Mouse (Mus musculus) Patski (cell line): ENCODE measurements at regions not wholly inside any gene's neighbourhood (a gene's known extent, or its start where the extent isn't known, plus 50 kb on each side); places are given as distances from the start of the nearest gene placed in this dataset.

Source experiments
- ATAC-seq: fragments of 100-300 bp; one replicate; pipeline ENCODE4 v1.8.0; 2021
- CTCF ChIA-PET: fragments of 350-600 bp; sonication (Branson Sonifier 250); formaldehyde crosslinking; loops from one replicate; lab custom pipeline; 2022; ENCODE audit warnings: inconsistent platforms; lab: Charles Lee
- POLR2A ChIA-PET: fragments of 350-600 bp; sonication (Branson Sonifier 250); formaldehyde crosslinking; loops from one replicate; lab custom pipeline; 2022; ENCODE audit warnings: antibody characterized with exemption, inconsistent platforms; lab: Charles Lee
- DNase-seq: peaks from one replicate; pipeline ENCODE4 v3.0.0-alpha.2; 2011; ENCODE audit warnings: low read depth, low spot score
- H3K27me3 ChIP-seq: fragments of 371-371 bp; one replicate; pipeline ENCODE4 v1.5.1; 2021
- CTCF ChIP-seq: fragments of 100-300 bp; IDR thresholded peaks from one replicate; pipeline ENCODE4 v1.5.1; 2021
- in situ Hi-C: fragments of 300-500 bp; cut with MboI; formaldehyde crosslinking; loops from 3 replicates; pipeline ENCODE4 v1.11.1; 2018; ENCODE audit warnings: low pct_unique_long_range_greater_than_20kb, mixed read lengths

GRCm38 (mm10) chr5:51775502-51776145 lies 208.1 kb upstream of the Ppargc1a start:
- in situ Hi-C loops: no loop called here
- CTCF ChIA-PET: interaction anchor here (1.5 kb wide), 1 partner anchor 9 kb away, joined by 3 read pairs; no protein-coding TSS in a partner anchor
- no peak for DNase-seq
- POLR2A ChIA-PET: interaction anchor here (0.5 kb wide), 1 partner anchor 720 kb away, joined by 3 read pairs; no protein-coding TSS in a partner anchor
- TF ChIP-seq CTCF: no peak
- no peak for ATAC-seq
- no peaks in the 10 kb centered on the region for H3K27me3 ChIP-seq

- no peak for DNase-seq
- no peak for TF ChIP-seq CTCF
- ChIA-PET CTCF (interaction anchor here (3.4 kb wide), 1 partner anchor 10 kb away, joined by 18 read pairs; no protein-coding TSS in a partner anchor), POLR2A (no interaction called here)
- ATAC-seq: no peak
- in situ Hi-C loops: no loop called here
- no peaks in the 10 kb centered on the region for H3K27me3 ChIP-seq
Observed at GRCm38 (mm10) chr5:51771655-51772054, 204.1 kb upstream of the Ppargc1a start.

GRCm38 (mm10) chr5:51766111-51766510 lies 198.6 kb upstream of the Ppargc1a start:
- H3K27me3 ChIP-seq: no peaks in the 10 kb centered on the region
- ATAC-seq (peak; percentile 79), DNase-seq (peak; percentile 13)
- ChIA-PET CTCF (interaction anchor here (1.1 to 1.5 kb wide), 4 partner anchors 10 to 27 kb away, joined by 3 to 4 read pairs (median 4); no protein-coding TSS in a partner anchor), POLR2A (no interaction called here)
- in situ Hi-C loops: no loop called here
- no peak for TF ChIP-seq CTCF

GRCm38 (mm10) chr5:51764416-51764815 lies 196.9 kb upstream of the Ppargc1a start:
- CTCF ChIA-PET: interaction anchor here (0.8 to 2.3 kb wide), 5 partner anchors 8 to 246 kb away, joined by 3 to 8 read pairs (median 3); no protein-coding TSS in a partner anchor

GRCm38 (mm10) chr5:51763599-51763998 lies 196.1 kb upstream of the Ppargc1a start:
- CTCF ChIA-PET: interaction anchor here (0.8 to 3.5 kb wide), 4 partner anchors 9 to 245 kb away, joined by 3 to 18 read pairs (median 6); no protein-coding TSS in a partner anchor
- in situ Hi-C loops: no loop called here
- DNase-seq: no peak
- no peak for TF ChIP-seq CTCF
- no peaks in the 10 kb centered on the region for H3K27me3 ChIP-seq
- POLR2A ChIA-PET: interaction anchor here (0.8 kb wide), 1 partner anchor 44 kb away, joined by 3 read pairs; no protein-coding TSS in a partner anchor
- ATAC-seq: no peak

More at GRCm38 (mm10) chr5:51764416-51764815, 196.9 kb upstream of the Ppargc1a start:
- ATAC-seq: no peak
- no peak for TF ChIP-seq CTCF
- in situ Hi-C loops: no loop called here
- H3K27me3 ChIP-seq: no peaks in the 10 kb centered on the region
- DNase-seq: no peak
- POLR2A ChIA-PET: interaction anchor here (0.8 kb wide), 1 partner anchor 45 kb away, joined by 3 read pairs; no protein-coding TSS in a partner anchor

GRCm38 (mm10) chr5:51762352-51762751 lies 194.8 kb upstream of the Ppargc1a start:
- in situ Hi-C loops: no loop called here
- no peaks in the 10 kb centered on the region for H3K27me3 ChIP-seq
- ATAC-seq (no peak), DNase-seq (no peak)
- no peak for TF ChIP-seq CTCF
- ChIA-PET POLR2A (no interaction called here), CTCF (interaction anchor here (1.3 to 3.5 kb wide), 4 partner anchors 8 to 19 kb away, joined by 3 to 18 read pairs (median 4); no protein-coding TSS in a partner anchor)

- no peaks in the 10 kb centered on the region for H3K27me3 ChIP-seq
- ATAC-seq (no peak), DNase-seq (no peak)
- CTCF ChIA-PET: interaction anchor here (1.3 kb wide), 1 partner anchor 35 kb away, joined by 3 read pairs; no protein-coding TSS in a partner anchor
- TF ChIP-seq CTCF: no peak
- in situ Hi-C loops: no loop called here
- POLR2A ChIA-PET: no interaction called here
Observed at GRCm38 (mm10) chr5:51758289-51758688, 190.8 kb upstream of the Ppargc1a start.

- H3K27me3 ChIP-seq: no peaks in the 10 kb centered on the region
- ChIA-PET CTCF (no interaction called here), POLR2A (no interaction called here)
- no peak for ATAC-seq
- in situ Hi-C loops: no loop called here
- DNase-seq: no peak
- TF ChIP-seq CTCF: no peak
Observed at GRCm38 (mm10) chr5:51757864-51758263, 190.3 kb upstream of the Ppargc1a start.

- DNase-seq: no peak
- no peak for TF ChIP-seq CTCF
- ATAC-seq: no peak
- ChIA-PET CTCF (interaction anchor here (0.7 to 2.1 kb wide), 5 partner anchors 9 to 25 kb away, joined by 3 to 6 read pairs (median 4); no protein-coding TSS in a partner anchor), POLR2A (no interaction called here)
- H3K27me3 ChIP-seq: no peaks in the 10 kb centered on the region
- in situ Hi-C loops: no loop called here
Observed at GRCm38 (mm10) chr5:51752024-51752423, 184.5 kb upstream of the Ppargc1a start.

- DNase-seq (no peak), ATAC-seq (no peak)
- ChIA-PET POLR2A (no interaction called here), CTCF (interaction anchor here (0.9 to 2.1 kb wide), 3 partner anchors 10 to 23 kb away, joined by 3 to 5 read pairs (median 3); no protein-coding TSS in a partner anchor)
- TF ChIP-seq CTCF: no peak
- no peaks in the 10 kb centered on the region for H3K27me3 ChIP-seq
- in situ Hi-C loops: no loop called here
Observed at GRCm38 (mm10) chr5:51750456-51750855, 182.9 kb upstream of the Ppargc1a start.

- H3K27me3 ChIP-seq: peaks cover 3% of the 10 kb centered on the region
- ATAC-seq: no peak
- TF ChIP-seq CTCF: no peak
- in situ Hi-C loops: no loop called here
- ChIA-PET POLR2A (no interaction called here), CTCF (interaction anchor here (0.8 to 1.7 kb wide), 3 partner anchors 10 to 58 kb away, joined by 3 to 5 read pairs (median 3); no protein-coding TSS in a partner anchor)
- DNase-seq: no peak
Observed at GRCm38 (mm10) chr5:51740893-51741292, 173.4 kb upstream of the Ppargc1a start.
